Mouse (Mus musculus) liver, embryonic 13.5 days (tissue): ENCODE measurements around the gene Ino80. TPM values are rescaled to one million over a fixed set of nuclear protein-coding genes. Genes with fewer than 3 reads are reported as not detected.

ENCODE experiments used
- ATAC-seq: fragments of 200-750 bp; cut with Nextera tagmentation; 2 replicates; pipeline ENCODE4 v1.8.0; 2017; ENCODE audit warnings: low read depth, mild to moderate bottlenecking, moderate number of reproducible peaks, moderate library complexity
- DNase-seq: peaks from one replicate; pipeline ENCODE4 v3.0.0; 2022
- H3K27ac ChIP-seq: fragments of 300-500 bp; sonication (generic); 2 replicates; pipeline ENCODE4 v1.5.1; 2015; ENCODE audit warnings: moderate library complexity, mild to moderate bottlenecking, inconsistent platforms
- H3K27me3 ChIP-seq: fragments of 300-500 bp; sonication (generic); 2 replicates; pipeline ENCODE4 v1.6.1; 2015; ENCODE audit warnings: mild to moderate bottlenecking, inconsistent platforms
- H3K36me3 ChIP-seq: fragments of 300-500 bp; sonication (generic); 2 replicates; pipeline ENCODE4 v1.6.1; 2015; ENCODE audit warnings: mild to moderate bottlenecking, inconsistent platforms
- H3K4me1 ChIP-seq: fragments of 300-500 bp; sonication (generic); replicated peaks from 2 replicates; pipeline ENCODE4 v1.6.1; 2015; ENCODE audit warnings: inconsistent platforms
- H3K4me2 ChIP-seq: fragments of 300-500 bp; sonication (generic); 2 replicates; pipeline ENCODE4 v1.6.1; 2015; ENCODE audit warnings: inconsistent platforms, mild to moderate bottlenecking, moderate library complexity
- H3K4me3 ChIP-seq: fragments of 300-500 bp; sonication (generic); replicated peaks from 2 replicates; pipeline ENCODE4 v1.5.1; 2015; ENCODE audit warnings: mild to moderate bottlenecking, inconsistent platforms
- H3K9ac ChIP-seq: fragments of 300-500 bp; sonication (generic); 2 replicates; pipeline ENCODE4 v1.6.1; 2015; ENCODE audit warnings: mild to moderate bottlenecking, inconsistent platforms
- H3K9me3 ChIP-seq: fragments of 300-500 bp; sonication (generic); replicated peaks from 2 replicates; pipeline ENCODE4 v1.6.1; 2016; ENCODE audit warnings: inconsistent platforms
- WGBS: fragments of 180-500 bp; shearing (Covaris S2); methylation state at CpG from one replicate; pipeline ENCODE4 v1.1.7; 2015; ENCODE audit not compliant: insufficient replicate concordance; 5-methylcytosine and 5-hydroxymethylcytosine counted together
- polyA plus RNA-seq: library from polyadenylated mRNA; unstranded; fragments of >200 nt; fragmentation: Nextera tagmentation; extraction: Ambion mirVana; gene quantifications from 2 replicates; pipeline ENCODE4 v1.2.1, GENCODE M21; 2015

The Ino80 gene
- polyA plus RNA-seq, 1 experiment from 2014 or later: 2.0 TPM

- Histone ChIP-seq H3K27me3 (no peaks in the 10 kb centered on the region), H3K27ac (no peak overlapping the region), H3K4me2 (no peak overlapping the region), H3K4me3 (no peak overlapping the region), H3K9ac (no peak overlapping the region), H3K9me3 (no peaks in the 10 kb centered on the region), H3K36me3 (peaks cover 48% of the 10 kb centered on the region), H3K4me1 (no peaks in the 10 kb centered on the region)
- ATAC-seq (no peak), DNase-seq (no peak)
- 83% methylated on average over 1 of the region's 1 CpGs for WGBS
These were observed 89.2 kb downstream of the Ino80 start for GRCm38 (mm10) chr2:119388266-119388665.

DNA sequence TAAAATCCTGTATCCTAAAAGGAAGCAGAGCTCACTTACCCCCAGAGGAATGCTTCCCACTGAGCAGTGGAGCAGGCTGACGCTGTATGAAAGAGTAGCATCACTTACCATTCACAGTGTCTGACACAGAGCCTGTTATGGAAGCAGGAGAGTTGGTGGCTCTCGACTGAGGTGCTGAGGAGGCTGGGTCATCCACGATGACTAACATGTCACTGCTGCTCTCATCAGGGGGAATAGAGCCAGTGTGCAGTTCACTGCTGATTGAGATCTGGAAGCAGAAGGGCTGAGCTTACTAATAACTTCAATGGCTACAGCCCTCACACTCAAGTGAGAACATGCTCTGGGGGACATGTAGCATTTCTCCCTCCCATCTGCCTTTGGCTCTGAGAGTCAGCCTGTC is 98.0 kb downstream of the Ino80 start:
- no peaks in the 10 kb centered on the region for H3K27me3 ChIP-seq
- H3K4me3 ChIP-seq: no peak overlapping the region
- no peak overlapping the region for H3K27ac ChIP-seq
- WGBS: 82% methylated on average over 3 of the region's 3 CpGs
- ATAC-seq: no peak
- H3K9me3 ChIP-seq: no peaks in the 10 kb centered on the region
- H3K9ac ChIP-seq: no peak overlapping the region
- no peak overlapping the region for H3K4me2 ChIP-seq
- no peaks in the 10 kb centered on the region for H3K4me1 ChIP-seq
- H3K36me3 ChIP-seq: peaks cover 88% of the 10 kb centered on the region
- DNase-seq: no peak

DNA sequence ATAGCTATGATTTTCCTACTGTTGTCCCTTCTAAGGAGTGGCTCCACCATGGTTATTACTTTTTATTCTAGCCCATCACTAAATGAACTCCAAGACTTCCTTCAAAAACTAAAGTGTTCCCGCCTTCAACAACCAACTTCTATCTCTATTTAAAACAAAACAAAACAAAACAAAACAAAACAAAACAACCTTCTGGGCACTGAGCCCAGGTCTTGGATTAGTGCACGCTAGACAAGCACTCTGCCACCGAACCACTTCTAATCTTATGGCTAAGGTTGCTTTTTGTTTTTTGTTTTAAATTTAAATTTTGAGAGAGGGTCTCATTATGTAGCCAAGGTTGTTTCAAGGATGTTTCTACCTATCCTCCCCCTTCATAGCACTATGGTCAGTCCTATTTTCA is 99.7 kb downstream of the Ino80 start:
- DNase-seq: no peak
- no peaks in the 10 kb centered on the region for H3K27me3 ChIP-seq
- 85% methylated on average over 3 of the region's 3 CpGs for WGBS
- peaks cover 92% of the 10 kb centered on the region for H3K36me3 ChIP-seq
- no peak overlapping the region for H3K27ac ChIP-seq
- H3K4me1 ChIP-seq: no peaks in the 10 kb centered on the region
- no peaks in the 10 kb centered on the region for H3K9me3 ChIP-seq
- no peak for ATAC-seq
- H3K4me2 ChIP-seq: no peak overlapping the region
- no peak overlapping the region for H3K9ac ChIP-seq
- no peak overlapping the region for H3K4me3 ChIP-seq

DNA sequence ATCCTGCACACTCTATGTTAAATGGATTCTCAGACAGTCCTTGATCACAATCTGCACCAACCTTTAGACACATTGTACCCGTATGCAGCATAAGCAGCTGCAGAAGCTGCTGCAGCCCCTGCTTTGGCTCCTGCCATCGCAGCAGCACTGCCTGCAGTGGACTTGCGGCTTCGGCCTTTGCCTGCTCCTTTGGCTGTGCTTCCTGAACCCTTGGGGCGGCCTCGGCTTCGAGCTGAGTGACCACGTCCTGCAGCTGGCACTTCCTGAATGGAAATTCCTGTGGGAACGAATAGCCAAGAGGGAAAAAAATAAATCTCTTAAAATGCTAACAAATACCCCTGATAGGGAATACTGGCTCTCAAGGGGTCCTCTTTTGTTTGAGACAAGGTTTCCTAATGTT is 100.2 kb downstream of the Ino80 start:
- Histone ChIP-seq H3K27ac (no peak overlapping the region), H3K27me3 (no peaks in the 10 kb centered on the region), H3K9ac (no peak overlapping the region), H3K36me3 (peaks cover 93% of the 10 kb centered on the region), H3K4me1 (no peaks in the 10 kb centered on the region), H3K4me2 (no peak overlapping the region), H3K9me3 (no peaks in the 10 kb centered on the region), H3K4me3 (no peak overlapping the region)
- no peak for DNase-seq
- WGBS: 78% methylated on average over 9 of the region's 9 CpGs
- ATAC-seq: no peak

GRCm38 (mm10) chr2:119370116-119370515 is 107.4 kb downstream of the Ino80 start:
- Histone ChIP-seq H3K27ac (no peak overlapping the region), H3K4me3 (no peak overlapping the region), H3K36me3 (peaks cover 48% of the 10 kb centered on the region), H3K4me2 (no peak overlapping the region), H3K4me1 (no peaks in the 10 kb centered on the region), H3K27me3 (no peaks in the 10 kb centered on the region), H3K9ac (no peak overlapping the region), H3K9me3 (no peaks in the 10 kb centered on the region)
- no peak for ATAC-seq
- 81% methylated on average over 10 of the region's 10 CpGs for WGBS
- no peak for DNase-seq

- no peak for ATAC-seq
These were observed 110.1 kb downstream of the Ino80 start for GRCm38 (mm10) chr2:119367346-119367745.

GRCm38 (mm10) chr2:119364969-119365368 is 112.5 kb downstream of the Ino80 start:
- WGBS: 71% methylated on average over 3 of the region's 3 CpGs
- ATAC-seq (no peak), DNase-seq (no peak)
- H3K4me3 ChIP-seq: no peak overlapping the region
- H3K27me3 ChIP-seq: no peaks in the 10 kb centered on the region
- no peak overlapping the region for H3K9ac ChIP-seq
- 0 out of 2 replicates have a peak, but pooled peaks cover 6% of the 10 kb centered on the region for H3K4me1 ChIP-seq
- H3K4me2 ChIP-seq: no peak overlapping the region
- H3K36me3 ChIP-seq: peaks cover 3% of the 10 kb centered on the region; the same call in 1 of the 2 replicates
- no peak overlapping the region for H3K27ac ChIP-seq
- peaks cover 11% of the 10 kb centered on the region; the same call in 1 of the 2 replicates for H3K9me3 ChIP-seq

More at GRCm38 (mm10) chr2:119367346-119367745, 110.1 kb downstream of the Ino80 start:
- no peak for DNase-seq
- WGBS: 62% methylated on average over 3 of the region's 3 CpGs
- H3K36me3 ChIP-seq: peaks cover 24% of the 10 kb centered on the region
- H3K27ac ChIP-seq: no peak overlapping the region
- H3K9ac ChIP-seq: no peak overlapping the region
- H3K27me3 ChIP-seq: no peaks in the 10 kb centered on the region
- H3K4me3 ChIP-seq: no peak overlapping the region
- H3K9me3 ChIP-seq: no peaks in the 10 kb centered on the region
- H3K4me1 ChIP-seq: no peaks in the 10 kb centered on the region
- no peak overlapping the region for H3K4me2 ChIP-seq

DNA sequence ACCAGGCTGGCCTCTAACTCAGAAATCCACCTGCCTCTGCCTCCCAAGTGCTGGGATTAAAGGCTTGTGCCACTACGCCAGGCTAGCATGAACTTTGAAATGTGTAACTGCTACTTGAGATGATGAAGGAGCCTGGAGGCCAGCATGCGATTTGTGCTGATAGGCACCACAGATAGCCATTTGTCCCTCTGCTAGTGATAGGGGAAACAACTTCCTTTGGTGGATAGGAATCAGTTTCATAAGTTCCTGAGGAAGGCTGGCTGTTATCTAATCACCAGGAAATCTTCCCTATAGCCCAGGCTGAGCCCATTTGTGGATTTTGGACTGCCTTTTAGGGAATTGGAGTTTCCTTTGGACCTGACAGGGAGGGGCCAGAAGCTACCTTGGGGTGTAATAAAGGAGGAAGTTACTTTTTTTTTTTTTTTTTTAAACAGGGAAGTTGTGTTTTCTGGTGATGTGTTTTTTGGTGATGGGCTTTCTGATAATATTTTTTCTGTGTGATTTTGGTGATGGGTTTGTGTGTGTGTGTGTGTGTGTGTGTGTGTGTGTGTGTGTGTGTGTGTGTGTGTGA is 117.7 kb downstream of the Ino80 start:
- peaks cover 21% of the 10 kb centered on the region for H3K4me1 ChIP-seq
- ATAC-seq (no peak), DNase-seq (no peak)
- 13% methylated on average over 2 of the region's 2 CpGs for WGBS
- no peaks in the 10 kb centered on the region for H3K36me3 ChIP-seq
- no peak overlapping the region for H3K9ac ChIP-seq
- 0 out of 2 replicates have a peak, but pooled peaks cover 3% of the 10 kb centered on the region for H3K27me3 ChIP-seq
- H3K9me3 ChIP-seq: peaks cover 11% of the 10 kb centered on the region; the same call in 1 of the 2 replicates
- H3K27ac ChIP-seq: no peak overlapping the region
- no peak overlapping the region for H3K4me3 ChIP-seq
- no peak overlapping the region for H3K4me2 ChIP-seq

- Histone ChIP-seq H3K4me1 (peaks cover 21% of the 10 kb centered on the region), H3K4me3 (no peak overlapping the region), H3K9ac (no peak overlapping the region), H3K27me3 (0 out of 2 replicates have a peak, but pooled peaks cover 3% of the 10 kb centered on the region), H3K9me3 (peaks cover 11% of the 10 kb centered on the region; the same call in 1 of the 2 replicates), H3K4me2 (no peak overlapping the region), H3K27ac (no peak overlapping the region), H3K36me3 (no peaks in the 10 kb centered on the region)
- DNase-seq (no peak), ATAC-seq (no peak)
- WGBS: 44% methylated on average over 6 of the region's 6 CpGs
These were observed 119.2 kb downstream of the Ino80 start for GRCm38 (mm10) chr2:119358249-119358648.

DNA sequence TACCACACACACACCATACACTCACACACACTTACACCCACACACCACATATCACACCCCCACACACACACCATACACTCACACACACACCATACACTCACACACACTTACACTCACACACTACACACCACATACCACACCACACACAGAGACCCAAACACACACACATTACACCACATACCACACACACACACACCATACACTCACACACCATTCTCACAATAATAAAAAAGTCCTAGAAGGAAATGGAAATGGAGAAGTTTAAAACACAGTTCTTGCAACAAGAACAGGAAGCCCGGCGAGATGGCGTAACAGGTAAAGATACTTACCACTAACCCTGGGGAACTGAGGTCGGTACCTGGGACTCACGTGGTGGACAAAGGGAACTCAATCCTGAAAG is 120.7 kb downstream of the Ino80 start:
- WGBS: 62% methylated on average over 5 of the region's 5 CpGs
- no peak for DNase-seq
- peaks cover 10% of the 10 kb centered on the region; the same call in 1 of the 2 replicates for H3K9me3 ChIP-seq
- peaks cover 13% of the 10 kb centered on the region for H3K27me3 ChIP-seq
- H3K27ac ChIP-seq: no peak overlapping the region
- no peak for ATAC-seq
- H3K4me2 ChIP-seq: no peak overlapping the region
- H3K4me1 ChIP-seq: peaks cover 21% of the 10 kb centered on the region
- no peaks in the 10 kb centered on the region for H3K36me3 ChIP-seq
- no peak overlapping the region for H3K4me3 ChIP-seq
- H3K9ac ChIP-seq: no peak overlapping the region

DNA sequence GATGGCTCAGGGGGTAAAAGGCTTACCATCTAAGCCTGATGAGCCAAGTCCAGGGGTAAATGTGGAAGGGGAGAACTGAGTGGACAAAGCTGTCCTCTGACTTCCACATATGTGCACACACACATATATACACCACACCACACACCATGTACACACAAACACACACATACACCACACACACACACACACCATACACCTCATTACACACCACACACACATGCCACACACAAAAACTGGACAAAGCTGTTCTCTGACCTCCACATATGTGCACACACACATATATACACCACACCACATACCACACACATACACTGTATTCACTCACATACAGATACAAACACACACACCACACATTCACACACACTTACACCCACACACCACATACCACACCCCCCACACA is 121.2 kb downstream of the Ino80 start:
- no peaks in the 10 kb centered on the region for H3K36me3 ChIP-seq
- 0 out of 2 replicates have a peak, but pooled peaks cover 5% of the 10 kb centered on the region for H3K9me3 ChIP-seq
- ATAC-seq (no peak), DNase-seq (no peak)
- no peak overlapping the region for H3K27ac ChIP-seq
- H3K9ac ChIP-seq: no peak overlapping the region
- peaks cover 18% of the 10 kb centered on the region for H3K27me3 ChIP-seq
- H3K4me3 ChIP-seq: no peak overlapping the region
- no peak overlapping the region for H3K4me2 ChIP-seq
- peaks cover 25% of the 10 kb centered on the region for H3K4me1 ChIP-seq

- Histone ChIP-seq H3K27ac (no peak overlapping the region), H3K4me2 (no peak overlapping the region), H3K27me3 (peaks cover 24% of the 10 kb centered on the region), H3K9ac (no peak overlapping the region), H3K36me3 (no peaks in the 10 kb centered on the region), H3K9me3 (no peaks in the 10 kb centered on the region), H3K4me3 (no peak overlapping the region), H3K4me1 (peaks cover 28% of the 10 kb centered on the region)
- ATAC-seq (no peak), DNase-seq (no peak)
- 42% methylated on average over 7 of the region's 7 CpGs for WGBS
These were observed 121.8 kb downstream of the Ino80 start for GRCm38 (mm10) chr2:119355651-119356050.
